Mouse (Mus musculus): Measurements from ENCODE around the gene Gck. TPM values are rescaled to one million over a fixed set of nuclear protein-coding genes. Genes with fewer than 3 reads are reported as not detected.

Gene Gck
- polyA plus RNA-seq, 1 experiment from 2014 or later, result 0.48 TPM

GRCm38 (mm10) chr11:5869331-5869730 lies 80.5 kb downstream of the Gck start:
- no peak overlapping the region for H3K4me3 ChIP-seq (ENCODE audit: low read depth, low read length)
- peaks cover 19% of the 10 kb centered on the region for H3K36me3 ChIP-seq (ENCODE audit: control insufficient read depth, insufficient read depth)
- H3K9ac ChIP-seq (ENCODE audit: low read depth, low read length), result no peak overlapping the region
- H3K27ac ChIP-seq (ENCODE audit: low read length), result no peak overlapping the region
- H3K9me3 ChIP-seq (replicated peaks; ENCODE audit: control insufficient read depth, low read length), result no peaks in the 10 kb centered on the region
- no peak overlapping the region for H3K4me2 ChIP-seq (ENCODE audit: low read depth, low read length)
- H3K4me1 ChIP-seq (ENCODE audit: control insufficient read depth, low read depth, low read length), result no peaks in the 10 kb centered on the region
- 84% methylated on average over 16 of the region's 16 CpGs for WGBS (ENCODE audit: insufficient replicate concordance)
- H3K27me3 ChIP-seq (ENCODE audit: control insufficient read depth, insufficient read depth, low read depth, low read length), result no peaks in the 10 kb centered on the region
- ATAC-seq (ENCODE audit: low read depth), result no peak

GRCm38 (mm10) chr11:5868324-5868723 lies 81.6 kb downstream of the Gck start:
- no peak for ATAC-seq (ENCODE audit: low read depth)
- no peaks in the 10 kb centered on the region for H3K9me3 ChIP-seq (replicated peaks; ENCODE audit: control insufficient read depth, low read length)
- H3K4me3 ChIP-seq (ENCODE audit: low read depth, low read length), result no peak overlapping the region
- no peak overlapping the region for H3K9ac ChIP-seq (ENCODE audit: low read depth, low read length)
- peaks cover 9% of the 10 kb centered on the region for H3K36me3 ChIP-seq (ENCODE audit: control insufficient read depth, insufficient read depth)
- H3K4me1 ChIP-seq (ENCODE audit: control insufficient read depth, low read depth, low read length), result no peaks in the 10 kb centered on the region
- 75% methylated on average over 12 of the region's 12 CpGs for whole genome bisulfite sequencing (ENCODE audit: insufficient replicate concordance)
- H3K27me3 ChIP-seq (ENCODE audit: control insufficient read depth, insufficient read depth, low read depth, low read length), result peaks cover under 1% of the 10 kb centered on the region
- H3K4me2 ChIP-seq (ENCODE audit: low read depth, low read length), result no peak overlapping the region
- H3K27ac ChIP-seq (ENCODE audit: low read length), result no peak overlapping the region

GRCm38 (mm10) chr11:5867196-5867595 lies 82.7 kb downstream of the Gck start:
- no peaks in the 10 kb centered on the region for H3K4me1 ChIP-seq (ENCODE audit: control insufficient read depth, low read depth, low read length)
- ATAC-seq (ENCODE audit: low read depth), result no peak
- WGBS (ENCODE audit: insufficient replicate concordance), result 77% methylated on average over 2 of the region's 2 CpGs
- H3K27me3 ChIP-seq (ENCODE audit: control insufficient read depth, insufficient read depth, low read depth, low read length), result peaks cover 10% of the 10 kb centered on the region
- peaks cover 1% of the 10 kb centered on the region; the same call in 1 of the 2 replicates for H3K36me3 ChIP-seq (ENCODE audit: control insufficient read depth, insufficient read depth)
- no peak overlapping the region for H3K27ac ChIP-seq (ENCODE audit: low read length)
- H3K4me2 ChIP-seq (ENCODE audit: low read depth, low read length), result no peak overlapping the region
- H3K4me3 ChIP-seq (ENCODE audit: low read depth, low read length), result no peak overlapping the region
- H3K9ac ChIP-seq (ENCODE audit: low read depth, low read length), result no peak overlapping the region
- H3K9me3 ChIP-seq (replicated peaks; ENCODE audit: control insufficient read depth, low read length), result no peaks in the 10 kb centered on the region

- Histone ChIP-seq H3K4me1 (ENCODE audit: control insufficient read depth, low read depth, low read length) (no peaks in the 10 kb centered on the region), H3K4me2 (ENCODE audit: low read depth, low read length) (peak overlapping the region; percentile 51), H3K9me3 (replicated peaks; ENCODE audit: control insufficient read depth, low read length) (no peaks in the 10 kb centered on the region), H3K27me3 (ENCODE audit: control insufficient read depth, insufficient read depth, low read depth, low read length) (peaks cover 27% of the 10 kb centered on the region), H3K36me3 (ENCODE audit: control insufficient read depth, insufficient read depth) (no peaks in the 10 kb centered on the region), H3K4me3 (ENCODE audit: low read depth, low read length) (peak overlapping the region; percentile 35), H3K9ac (ENCODE audit: low read depth, low read length) (no peak overlapping the region), H3K27ac (ENCODE audit: low read length) (no peak overlapping the region)
- ATAC-seq (ENCODE audit: low read depth), result no peak
- WGBS (ENCODE audit: insufficient replicate concordance), result 18% methylated on average over 15 of the region's 15 CpGs
Observed at GRCm38 (mm10) chr11:5862394-5863105, 87.3 kb downstream of the Gck start.

- Histone ChIP-seq H3K9me3 (replicated peaks; ENCODE audit: control insufficient read depth, low read length) (no peaks in the 10 kb centered on the region), H3K4me1 (ENCODE audit: control insufficient read depth, low read depth, low read length) (no peaks in the 10 kb centered on the region), H3K27me3 (ENCODE audit: control insufficient read depth, insufficient read depth, low read depth, low read length) (peaks cover 27% of the 10 kb centered on the region), H3K27ac (ENCODE audit: low read length) (no peak within 1 kb of the TSS), H3K9ac (ENCODE audit: low read depth, low read length) (peak within 1 kb of the TSS; percentile 27; the same call in 1 of the 2 replicates), H3K4me3 (ENCODE audit: low read depth, low read length) (peak within 1 kb of the TSS; percentile 35), H3K36me3 (ENCODE audit: control insufficient read depth, insufficient read depth) (no peaks in the 10 kb centered on the region), H3K4me2 (ENCODE audit: low read depth, low read length) (peak within 1 kb of the TSS; percentile 51)
- peak; percentile 66 for ATAC-seq (ENCODE audit: low read depth)
- 3% methylated on average over 53 of the region's 59 CpGs for WGBS (ENCODE audit: insufficient replicate concordance)
Observed at GRCm38 (mm10) chr11:5861678-5862393, 88.0 kb downstream of the Gck start, which contains the start of gene Aebp1. Gene Aebp1, plus strand, starts transcription at chr11:5861947.

GRCm38 (mm10) chr11:5860639-5861038 lies 89.2 kb downstream of the Gck start:
- 48% methylated on average over 6 of the region's 6 CpGs for WGBS (ENCODE audit: insufficient replicate concordance)
- ATAC-seq (ENCODE audit: low read depth), result no peak
- H3K9ac ChIP-seq (ENCODE audit: low read depth, low read length), result no peak overlapping the region
- H3K27me3 ChIP-seq (ENCODE audit: control insufficient read depth, insufficient read depth, low read depth, low read length), result peaks cover 27% of the 10 kb centered on the region
- H3K4me3 ChIP-seq (ENCODE audit: low read depth, low read length), result no peak overlapping the region
- no peaks in the 10 kb centered on the region for H3K4me1 ChIP-seq (ENCODE audit: control insufficient read depth, low read depth, low read length)
- H3K4me2 ChIP-seq (ENCODE audit: low read depth, low read length), result no peak overlapping the region
- no peak overlapping the region for H3K27ac ChIP-seq (ENCODE audit: low read length)
- H3K9me3 ChIP-seq (replicated peaks; ENCODE audit: control insufficient read depth, low read length), result no peaks in the 10 kb centered on the region
- no peaks in the 10 kb centered on the region for H3K36me3 ChIP-seq (ENCODE audit: control insufficient read depth, insufficient read depth)

GRCm38 (mm10) chr11:5859883-5860550 lies 89.9 kb downstream of the Gck start:
- ATAC-seq (ENCODE audit: low read depth), result no peak
- Histone ChIP-seq H3K4me3 (ENCODE audit: low read depth, low read length) (no peak overlapping the region), H3K36me3 (ENCODE audit: control insufficient read depth, insufficient read depth) (no peaks in the 10 kb centered on the region), H3K27me3 (ENCODE audit: control insufficient read depth, insufficient read depth, low read depth, low read length) (peaks cover 27% of the 10 kb centered on the region), H3K9ac (ENCODE audit: low read depth, low read length) (no peak overlapping the region), H3K4me2 (ENCODE audit: low read depth, low read length) (no peak overlapping the region), H3K4me1 (ENCODE audit: control insufficient read depth, low read depth, low read length) (no peaks in the 10 kb centered on the region), H3K9me3 (replicated peaks; ENCODE audit: control insufficient read depth, low read length) (no peaks in the 10 kb centered on the region), H3K27ac (ENCODE audit: low read length) (no peak overlapping the region)
- 57% methylated on average over 13 of the region's 13 CpGs for WGBS (ENCODE audit: insufficient replicate concordance)

GRCm38 (mm10) chr11:5858723-5859122 lies 91.2 kb downstream of the Gck start:
- no peak overlapping the region for H3K9ac ChIP-seq (ENCODE audit: low read depth, low read length)
- no peaks in the 10 kb centered on the region for H3K36me3 ChIP-seq (ENCODE audit: control insufficient read depth, insufficient read depth)
- H3K27ac ChIP-seq (ENCODE audit: low read length), result no peak overlapping the region
- no peak for ATAC-seq (ENCODE audit: low read depth)
- peaks cover 27% of the 10 kb centered on the region for H3K27me3 ChIP-seq (ENCODE audit: control insufficient read depth, insufficient read depth, low read depth, low read length)
- H3K4me1 ChIP-seq (ENCODE audit: control insufficient read depth, low read depth, low read length), result no peaks in the 10 kb centered on the region
- no peaks in the 10 kb centered on the region for H3K9me3 ChIP-seq (replicated peaks; ENCODE audit: control insufficient read depth, low read length)
- WGBS (ENCODE audit: insufficient replicate concordance), result 50% methylated on average over 1 of the region's 1 CpGs
- no peak overlapping the region for H3K4me3 ChIP-seq (ENCODE audit: low read depth, low read length)
- no peak overlapping the region for H3K4me2 ChIP-seq (ENCODE audit: low read depth, low read length)

Measured in liver, embryonic 16.5 days (tissue).